Mouse (Mus musculus): ENCODE results near the gene Thbs3.
"Not testable (repeated sequence)": the region's sequence is repeated elsewhere in the genome, so short reads cannot be mapped to it uniquely, and the experiment has no call there.

Gene Thbs3

GRCm38 (mm10) chr3:89195979-89196877 is 18.8 kb upstream of the Thbs3 start:
- peak; percentile 93 for DNase-seq (ENCODE audit: low spot score)

GRCm38 (mm10) chr3:89199839-89200238 is 15.1 kb upstream of the Thbs3 start:
- DNase-seq (ENCODE audit: low spot score): no peak

- peak; percentile 71 for DNase-seq (ENCODE audit: low spot score)
Measured at GRCm38 (mm10) chr3:89202253-89203141, 12.5 kb upstream of the Thbs3 start, which contains the start of gene Gba. Gene Gba, plus strand, starts transcription at chr3:89202928.

- DNase-seq (ENCODE audit: low spot score): no peak
Measured at GRCm38 (mm10) chr3:89203142-89203514, 11.9 kb upstream of the Thbs3 start.

- no peak for DNase-seq (ENCODE audit: low spot score)
Measured at GRCm38 (mm10) chr3:89206079-89206478, 8.9 kb upstream of the Thbs3 start.

- DNase-seq (ENCODE audit: low spot score): no peak
Measured at GRCm38 (mm10) chr3:89206695-89207094, 8.3 kb upstream of the Thbs3 start.

GRCm38 (mm10) chr3:89208075-89208657 is 6.8 kb upstream of the Thbs3 start:
- DNase-seq (ENCODE audit: low spot score): no peak

GRCm38 (mm10) chr3:89208736-89209135 is 6.2 kb upstream of the Thbs3 start:
- no peak for DNase-seq (ENCODE audit: low spot score)

- no peak for DNase-seq (ENCODE audit: low spot score)
Measured at GRCm38 (mm10) chr3:89209731-89210130, 5.2 kb upstream of the Thbs3 start.

- no peak for DNase-seq (ENCODE audit: low spot score)
Measured at GRCm38 (mm10) chr3:89210162-89210561, 4.8 kb upstream of the Thbs3 start.

GRCm38 (mm10) chr3:89210731-89211130 is 4.2 kb upstream of the Thbs3 start:
- DNase-seq (ENCODE audit: low spot score): peak; percentile 49

GRCm38 (mm10) chr3:89213803-89214530 is 1.0 kb upstream of the Thbs3 start:
- DNase-seq (ENCODE audit: low spot score): peak; percentile 93

- DNase-seq (ENCODE audit: low spot score): peak; percentile 58
Measured at GRCm38 (mm10) chr3:89215853-89216252, 873 bp downstream of the Thbs3 start.

- DNase-seq (ENCODE audit: low spot score): not testable (repeated sequence)
Measured at GRCm38 (mm10) chr3:89216407-89216806, 1.4 kb downstream of the Thbs3 start.

- no peak for DNase-seq (ENCODE audit: low spot score)
Measured at GRCm38 (mm10) chr3:89218271-89218670, 3.3 kb downstream of the Thbs3 start.

GRCm38 (mm10) chr3:89219546-89219945 is 4.6 kb downstream of the Thbs3 start:
- DNase-seq (ENCODE audit: low spot score): no peak

GRCm38 (mm10) chr3:89221167-89221566 is 6.2 kb downstream of the Thbs3 start:
- DNase-seq (ENCODE audit: low spot score): no peak

- no peak for DNase-seq (ENCODE audit: low spot score)
Measured at GRCm38 (mm10) chr3:89224796-89225195, 9.8 kb downstream of the Thbs3 start.

- DNase-seq (ENCODE audit: low spot score): no peak
Measured at GRCm38 (mm10) chr3:89225321-89225815, 10.4 kb downstream of the Thbs3 start.

GRCm38 (mm10) chr3:89225918-89226317 is 10.9 kb downstream of the Thbs3 start:
- DNase-seq (ENCODE audit: low spot score): no peak

GRCm38 (mm10) chr3:89226361-89226760 is 11.4 kb downstream of the Thbs3 start:
- DNase-seq (ENCODE audit: low spot score): no peak

Data from ovary, adult 18-20 months (tissue).